Mouse (Mus musculus): ENCODE measurements at regions not wholly inside any gene's neighbourhood (a gene's known extent, or its start where the extent isn't known, plus 50 kb on each side); places are given as distances from the start of the nearest gene placed in this dataset.
A peak's percentile ranks its signal among the peaks of the same experiment; 100 is the strongest.

GRCm38 (mm10) chr3:147228663-147229062 lies 376.5 kb downstream of the Ttll7 start:
- DNase-seq, result peak; percentile 27
- H3K4me3 ChIP-seq, result no peak overlapping the region
- H3K27ac ChIP-seq, result no peak overlapping the region
- intact Hi-C loops (cut with DNase I), result no loop called here
- TF ChIP-seq CTCF (IDR thresholded peaks at IDR 0.05), result no peak

- DNase-seq, result no peak
- Histone ChIP-seq H3K4me3 (no peak overlapping the region), H3K27ac (no peak overlapping the region)
- intact Hi-C loops (cut with DNase I), result no loop called here
- no peak for TF ChIP-seq CTCF (IDR thresholded peaks at IDR 0.05)
Measured at GRCm38 (mm10) chr3:147230594-147230993, 378.4 kb downstream of the Ttll7 start.

GRCm38 (mm10) chr3:147238398-147238797 lies 386.2 kb downstream of the Ttll7 start:
- Histone ChIP-seq H3K27ac (no peak overlapping the region), H3K4me3 (no peak overlapping the region)
- intact Hi-C loops (cut with DNase I), result no loop called here
- TF ChIP-seq CTCF (IDR thresholded peaks at IDR 0.05), result no peak
- no peak for DNase-seq

GRCm38 (mm10) chr3:147240651-147241050 lies 388.5 kb downstream of the Ttll7 start:
- no peak overlapping the region for H3K27ac ChIP-seq
- no peak for DNase-seq
- no peak overlapping the region for H3K4me3 ChIP-seq
- no peak for TF ChIP-seq CTCF (IDR thresholded peaks at IDR 0.05)
- intact Hi-C loops (cut with DNase I), result no loop called here

- no peak overlapping the region for H3K4me3 ChIP-seq
- intact Hi-C loops (cut with DNase I), result no loop called here
- TF ChIP-seq CTCF (IDR thresholded peaks at IDR 0.05), result no peak
- no peak for DNase-seq
- no peak overlapping the region for H3K27ac ChIP-seq
Measured at GRCm38 (mm10) chr3:147244911-147245430, 392.8 kb downstream of the Ttll7 start.

- no peak for TF ChIP-seq CTCF (IDR thresholded peaks at IDR 0.05)
- no peak for DNase-seq
- no peak overlapping the region for H3K27ac ChIP-seq
- no peak overlapping the region for H3K4me3 ChIP-seq
- intact Hi-C loops (cut with DNase I), result no loop called here
Measured at GRCm38 (mm10) chr3:147246141-147246540, 394.0 kb downstream of the Ttll7 start.

- no peak overlapping the region for H3K4me3 ChIP-seq
- intact Hi-C loops (cut with DNase I), result no loop called here
- H3K27ac ChIP-seq, result no peak overlapping the region
- DNase-seq, result no peak
- TF ChIP-seq CTCF (IDR thresholded peaks at IDR 0.05), result no peak
Measured at GRCm38 (mm10) chr3:147249466-147249865, 397.3 kb downstream of the Ttll7 start.

- TF ChIP-seq CTCF (IDR thresholded peaks at IDR 0.05), result no peak
Measured at GRCm38 (mm10) chr3:147249906-147250305, 397.7 kb downstream of the Ttll7 start.

GRCm38 (mm10) chr3:147252226-147252788 lies 400.1 kb downstream of the Ttll7 start:
- H3K4me3 ChIP-seq, result no peak overlapping the region
- H3K27ac ChIP-seq, result no peak overlapping the region
- intact Hi-C loops (cut with DNase I), result no loop called here
- TF ChIP-seq CTCF (IDR thresholded peaks at IDR 0.05), result no peak
- DNase-seq, result no peak

More at GRCm38 (mm10) chr3:147249906-147250305, 397.7 kb downstream of the Ttll7 start:
- DNase-seq, result no peak
- no peak overlapping the region for H3K4me3 ChIP-seq
- intact Hi-C loops (cut with DNase I), result no loop called here
- no peak overlapping the region for H3K27ac ChIP-seq

- TF ChIP-seq CTCF (IDR thresholded peaks at IDR 0.05), result no peak
- no peak for DNase-seq
- intact Hi-C loops (cut with DNase I), result no loop called here
- no peak overlapping the region for H3K27ac ChIP-seq
- no peak overlapping the region for H3K4me3 ChIP-seq
Measured at GRCm38 (mm10) chr3:147252812-147253211, 400.6 kb downstream of the Ttll7 start.

GRCm38 (mm10) chr3:147254454-147254853 lies 402.3 kb downstream of the Ttll7 start:
- TF ChIP-seq CTCF (IDR thresholded peaks at IDR 0.05), result no peak
- intact Hi-C loops (cut with DNase I), result no loop called here
- no peak overlapping the region for H3K27ac ChIP-seq
- H3K4me3 ChIP-seq, result no peak overlapping the region
- no peak for DNase-seq

- H3K4me3 ChIP-seq, result no peak overlapping the region
- no peak for TF ChIP-seq CTCF (IDR thresholded peaks at IDR 0.05)
- intact Hi-C loops (cut with DNase I), result no loop called here
- DNase-seq, result no peak
- no peak overlapping the region for H3K27ac ChIP-seq
Measured at GRCm38 (mm10) chr3:147260958-147261595, 408.9 kb downstream of the Ttll7 start.

GRCm38 (mm10) chr3:147266556-147266955 lies 414.4 kb downstream of the Ttll7 start:
- TF ChIP-seq CTCF (IDR thresholded peaks at IDR 0.05), result no peak
- Histone ChIP-seq H3K4me3 (no peak overlapping the region), H3K27ac (peak overlapping the region; percentile 35; the same call in 1 of the 2 replicates)
- intact Hi-C loops (cut with DNase I), result no loop called here
- peak; percentile 22 for DNase-seq

GRCm38 (mm10) chr3:147273446-147273845 lies 421.3 kb downstream of the Ttll7 start:
- TF ChIP-seq CTCF (IDR thresholded peaks at IDR 0.05), result no peak
- intact Hi-C loops (cut with DNase I), result no loop called here
- no peak overlapping the region for H3K27ac ChIP-seq
- no peak overlapping the region for H3K4me3 ChIP-seq
- no peak for DNase-seq
